Mouse (Mus musculus) limb, embryonic 10.5 days (tissue): ENCODE results near the gene H2al2c. TPM values are rescaled to one million over a fixed set of nuclear protein-coding genes. Genes with fewer than 3 reads are reported as not detected.
"Not testable (repeated sequence)": the region's sequence is repeated elsewhere in the genome, so short reads cannot be mapped to it uniquely, and the experiment has no call there.

ENCODE experiments used
- DNase-seq: peaks from one replicate; pipeline ENCODE4 v3.0.0-alpha.2; 2017; ENCODE audit warnings: low spot score
- H3K27ac ChIP-seq: fragments of 300-500 bp; sonication (generic); 2 replicates; pipeline ENCODE4 v1.5.1; 2016; ENCODE audit warnings: mild to moderate bottlenecking
- H3K27me3 ChIP-seq: fragments of 300-500 bp; sonication (generic); 2 replicates; pipeline ENCODE4 v1.6.1; 2016; ENCODE audit warnings: low read depth, mild to moderate bottlenecking; ENCODE audit not compliant: poor library complexity, severe bottlenecking
- H3K36me3 ChIP-seq: fragments of 300-500 bp; sonication (generic); 2 replicates; pipeline ENCODE4 v1.6.1; 2016; ENCODE audit warnings: mild to moderate bottlenecking, moderate library complexity
- H3K4me1 ChIP-seq: fragments of 300-500 bp; sonication (generic); 2 replicates; pipeline ENCODE4 v1.6.1; 2016
- H3K4me3 ChIP-seq: fragments of 300-500 bp; sonication (generic); 2 replicates; pipeline ENCODE4 v1.5.1; 2016; ENCODE audit warnings: mild to moderate bottlenecking, moderate library complexity
- H3K9me3 ChIP-seq: fragments of 300-500 bp; sonication (generic); replicated peaks from 2 replicates; pipeline ENCODE4 v1.6.1; 2016; ENCODE audit warnings: mild to moderate bottlenecking
- WGBS: fragments of 180-500 bp; shearing (Covaris S2); methylation state at CpG from one replicate; pipeline ENCODE4 v1.1.7; 2016; 5-methylcytosine and 5-hydroxymethylcytosine counted together
- polyA plus RNA-seq: library from polyadenylated mRNA; unstranded; fragments of >200 nt; fragmentation: Nextera tagmentation; extraction: Ambion mirVana; gene quantifications from 2 replicates; pipeline ENCODE4 v1.2.1, GENCODE M21; 2016

The H2al2c gene
- not detected in 2 replicates for polyA plus RNA-seq

DNA sequence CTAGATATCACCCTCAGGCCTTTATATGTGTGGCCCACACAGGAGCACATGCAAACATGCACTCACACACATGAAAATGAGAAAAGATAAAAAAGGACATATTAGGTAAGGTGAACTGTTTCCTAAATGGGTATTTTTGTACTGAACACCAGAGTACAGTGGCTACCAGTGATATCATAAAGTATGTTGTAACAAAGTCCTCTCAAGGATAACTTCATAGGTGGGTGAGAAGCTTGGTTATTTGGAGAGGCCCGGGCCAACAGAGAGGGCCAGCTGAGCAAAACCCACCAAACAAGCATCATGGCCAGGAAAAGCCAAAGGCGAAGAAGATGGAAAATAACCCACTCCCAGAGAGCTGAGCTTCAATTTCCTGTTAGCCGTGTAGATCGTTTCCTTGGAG lies at the start of gene H2al2c:
Gene H2al2c, plus strand, starts transcription at position 301 of the 400 bp plus-strand sequence.
- H3K27me3 ChIP-seq, H3K9me3 ChIP-seq, H3K27ac ChIP-seq, H3K4me1 ChIP-seq, H3K4me3 ChIP-seq, DNase-seq, H3K36me3 ChIP-seq: not testable (repeated sequence)
- no CpG with 5 or more reads among the region's 4 CpGs for WGBS

Other genes starting within 250 kb of the H2al2c start
- gene Sry, start 64.6 kb downstream of the H2al2c start, polyA plus RNA-seq, result not detected in 2 replicates
- gene H2al2b, start 121.6 kb downstream of the H2al2c start, polyA plus RNA-seq, result not detected in 2 replicates
- gene Gm4064, start 197.1 kb downstream of the H2al2c start, polyA plus RNA-seq, result not detected in 2 replicates
- not detected in 2 replicates for gene Rbmy, start 231.6 kb downstream of the H2al2c start, polyA plus RNA-seq
- not detected in 2 replicates for gene Gm10256, start 231.6 kb downstream of the H2al2c start, polyA plus RNA-seq